Mouse (Mus musculus) heart, embryonic 14.5 days (tissue): ENCODE results near the gene Pdha1. TPM values are rescaled to one million over a fixed set of nuclear protein-coding genes. Genes with fewer than 3 reads are reported as not detected.

Source experiments
- ATAC-seq: fragments of 200-750 bp; cut with Nextera tagmentation; 2 replicates; pipeline ENCODE4 v1.8.0; 2017; ENCODE audit warnings: low read depth, moderate TSS enrichment; ENCODE audit not compliant: insufficient number of reproducible peaks, insufficient read depth, low FRiP score
- H3K27ac ChIP-seq, 2 experiments: fragments of 200-500 bp in 1 of 2; fragments of 300-500 bp in 1 of 2; sonication (generic) in 1 of 2; replicated peaks in 1 of 2; 2 replicates each; pipeline ENCODE4 v1.5.1; 2012 to 2014; ENCODE audit warnings: low read depth in 2 of 2, low read length in 2 of 2, control low read depth in 1 of 2, mild to moderate bottlenecking in 1 of 2, mixed read lengths in 1 of 2; ENCODE audit not compliant: control insufficient read depth in 1 of 2, insufficient read depth in 1 of 2
- H3K27me3 ChIP-seq: fragments of 300-500 bp; sonication (generic); 2 replicates; pipeline ENCODE4 v1.6.1; 2014; ENCODE audit warnings: mild to moderate bottlenecking, low read length, control low read depth; ENCODE audit not compliant: control insufficient read depth, insufficient read depth
- H3K36me3 ChIP-seq: fragments of 300-500 bp; sonication (generic); 2 replicates; pipeline ENCODE4 v1.6.1; 2014; ENCODE audit warnings: mild to moderate bottlenecking, control low read depth, low read length, mixed read lengths; ENCODE audit not compliant: control insufficient read depth, insufficient read depth
- H3K4me1 ChIP-seq, 2 experiments: fragments of 200-500 bp in 1 of 2; fragments of 300-500 bp in 1 of 2; sonication (generic) in 1 of 2; 2 replicates each; pipeline ENCODE4 v1.6.1; 2012 to 2014; ENCODE audit warnings: low read length in 2 of 2, control low read depth in 1 of 2, mixed read lengths in 1 of 2; ENCODE audit not compliant: control insufficient read depth in 2 of 2, insufficient read depth in 2 of 2
- H3K4me2 ChIP-seq: fragments of 300-500 bp; sonication (generic); 2 replicates; pipeline ENCODE4 v1.6.1; 2014; ENCODE audit warnings: mild to moderate bottlenecking, low read length
- H3K4me3 ChIP-seq, 2 experiments: fragments of 200-500 bp in 1 of 2; fragments of 300-500 bp in 1 of 2; sonication (generic) in 1 of 2; 2 replicates each; pipeline ENCODE4 v1.5.1; 2012 to 2014; ENCODE audit warnings: low read length in 2 of 2, mild to moderate bottlenecking in 2 of 2, control low read depth in 1 of 2, low read depth in 1 of 2, moderate library complexity in 1 of 2; ENCODE audit not compliant: control insufficient read depth in 1 of 2, insufficient read depth in 1 of 2
- H3K9ac ChIP-seq: fragments of 300-500 bp; sonication (generic); 2 replicates; pipeline ENCODE4 v1.6.1; 2014; ENCODE audit warnings: mild to moderate bottlenecking, low read length
- H3K9me3 ChIP-seq: fragments of 300-500 bp; sonication (generic); 2 replicates; pipeline ENCODE4 v1.6.1; 2016; ENCODE audit warnings: low read length, control low read depth; ENCODE audit not compliant: control insufficient read depth
- WGBS: fragments of 180-500 bp; shearing (Covaris S2); extraction: QIAGEN DNeasy Blood & Tissue Kit; methylation state at CpG from one replicate; pipeline ENCODE4 v1.1.7; 2014; 5-methylcytosine and 5-hydroxymethylcytosine counted together
- polyA plus RNA-seq: library from polyadenylated mRNA; unstranded; fragments of >200 nt; fragmentation: Nextera tagmentation; extraction: Ambion mirVana; gene quantifications from 2 replicates; pipeline ENCODE4 v1.2.1, GENCODE M21; 2014

Pdha1 gene
- polyA plus RNA-seq, 1 experiment from 2014 or later: 315 TPM

DNA sequence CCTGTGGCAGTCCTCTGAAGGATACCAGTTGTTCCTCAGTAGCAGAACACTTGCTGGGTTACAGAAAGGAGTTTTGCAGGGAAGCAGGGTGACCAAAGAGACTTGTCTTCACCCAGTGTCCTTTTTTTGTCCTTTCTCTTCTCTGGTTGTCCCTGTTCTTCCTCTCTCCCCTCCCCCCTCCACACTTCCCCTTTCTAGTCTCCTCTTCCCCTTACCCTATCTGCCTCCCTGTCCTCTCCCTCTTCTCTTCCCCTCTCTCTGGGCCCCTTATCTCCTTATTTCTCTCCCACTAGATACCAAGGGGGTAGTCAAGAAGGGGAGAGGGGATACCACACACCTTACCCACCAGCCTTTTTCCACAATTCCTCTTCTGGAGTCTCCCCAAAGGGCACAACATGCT, 22.1 kb downstream of the Pdha1 start:
- no peak overlapping the region for H3K4me2 ChIP-seq
- H3K4me1 ChIP-seq: no peaks in the 10 kb centered on the region
- H3K36me3 ChIP-seq: peaks cover 27% of the 10 kb centered on the region
- no peak overlapping the region for H3K4me3 ChIP-seq
- H3K27ac ChIP-seq: no peak overlapping the region
- H3K27me3 ChIP-seq: no peaks in the 10 kb centered on the region
- H3K9me3 ChIP-seq: no peaks in the 10 kb centered on the region
- H3K9ac ChIP-seq: no peak overlapping the region
- ATAC-seq: no peak

DNA sequence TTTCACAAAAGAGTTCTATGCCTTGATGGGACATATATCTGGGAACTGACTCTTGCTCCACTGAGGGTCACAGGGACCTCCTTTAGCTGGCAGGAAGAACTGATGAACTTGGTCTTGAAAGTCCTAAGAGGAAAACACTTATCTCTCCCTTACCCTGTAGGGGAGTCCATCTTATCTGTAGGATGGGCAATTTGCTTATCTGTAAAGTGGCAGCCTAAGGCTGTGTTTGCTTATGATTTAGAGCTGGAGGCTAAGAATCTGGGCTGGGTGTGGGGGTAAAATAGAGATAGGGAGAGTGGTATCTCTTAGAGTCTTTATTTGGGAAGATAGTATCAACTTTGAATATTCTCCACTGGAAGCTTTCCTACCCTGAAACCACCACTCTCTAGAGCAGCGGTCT, 24.4 kb downstream of the Pdha1 start:
- ATAC-seq: no peak
- H3K4me2 ChIP-seq: no peak overlapping the region
- H3K36me3 ChIP-seq: peaks cover 4% of the 10 kb centered on the region; the same call in 1 of the 2 replicates
- no peaks in the 10 kb centered on the region for H3K9me3 ChIP-seq
- 79% methylated on average over 1 of the region's 1 CpGs for WGBS
- H3K9ac ChIP-seq: no peak overlapping the region
- H3K27me3 ChIP-seq: no peaks in the 10 kb centered on the region
- no peak overlapping the region for H3K4me3 ChIP-seq
- H3K4me1 ChIP-seq: no peaks in the 10 kb centered on the region
- H3K27ac ChIP-seq: no peak overlapping the region

DNA sequence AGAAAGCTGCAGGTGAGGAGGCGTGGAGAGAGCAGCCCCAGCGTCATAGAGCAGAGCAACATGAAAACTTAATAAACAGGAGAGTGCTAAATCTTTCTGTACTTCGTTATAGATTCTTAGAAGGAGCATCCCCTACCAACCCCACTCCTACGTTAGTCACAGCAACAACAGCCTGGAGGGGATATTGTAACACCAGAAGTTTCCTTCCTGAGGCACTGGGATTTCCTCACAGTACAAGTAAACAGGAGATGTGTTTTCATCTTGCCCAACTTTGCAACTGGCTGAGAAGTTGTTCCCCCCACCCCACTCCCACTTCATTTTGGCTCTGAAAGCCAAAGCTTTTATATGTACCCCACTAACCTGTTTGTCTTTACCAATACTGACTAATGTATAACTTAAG, 30.4 kb downstream of the Pdha1 start:
- no peaks in the 10 kb centered on the region for H3K4me1 ChIP-seq
- 48% methylated on average over 4 of the region's 4 CpGs for WGBS
- no peaks in the 10 kb centered on the region for H3K9me3 ChIP-seq
- no peak for ATAC-seq
- no peak overlapping the region for H3K4me3 ChIP-seq
- H3K27ac ChIP-seq: no peak overlapping the region
- H3K4me2 ChIP-seq: no peak overlapping the region
- H3K27me3 ChIP-seq: no peaks in the 10 kb centered on the region
- no peak overlapping the region for H3K9ac ChIP-seq
- H3K36me3 ChIP-seq: no peaks in the 10 kb centered on the region

DNA sequence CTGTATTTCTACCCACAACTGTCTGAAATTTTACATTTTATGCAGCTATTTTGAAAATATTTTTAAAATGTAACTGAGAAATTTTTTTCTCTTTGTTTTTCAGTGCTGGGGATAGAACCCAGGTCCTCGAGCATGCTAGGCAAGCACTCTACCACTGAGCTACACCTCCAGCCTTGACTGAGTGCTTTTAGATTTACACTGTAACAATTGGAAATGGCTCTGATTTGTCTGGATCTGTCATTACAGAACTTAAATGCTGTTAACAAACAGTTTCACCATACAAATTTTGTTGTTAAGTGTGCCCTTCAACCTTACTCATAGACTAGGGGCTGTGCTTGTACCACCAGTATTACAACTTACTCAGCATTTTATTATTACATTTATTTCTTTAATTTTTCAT, 46.2 kb downstream of the Pdha1 start:
- Histone ChIP-seq H3K27ac (no peak overlapping the region), H3K9me3 (no peaks in the 10 kb centered on the region), H3K27me3 (no peaks in the 10 kb centered on the region), H3K4me3 (no peak overlapping the region), H3K4me1 (no peaks in the 10 kb centered on the region), H3K9ac (no peak overlapping the region), H3K4me2 (no peak overlapping the region), H3K36me3 (no peaks in the 10 kb centered on the region)
- no peak for ATAC-seq
- 46% methylated on average over 1 of the region's 1 CpGs for WGBS

Other genes starting within 250 kb of the Pdha1 start
- gene Map3k15, start 150.0 kb downstream of the Pdha1 start, polyA plus RNA-seq: 0.23 and 0.35 TPM in 2 replicates